Mouse (Mus musculus) kidney, adult 18-20 months (tissue): ENCODE measurements around the gene Gan.

ENCODE experiments used
- DNase-seq: peaks from one replicate; pipeline ENCODE4 v3.0.0; 2021

Gan gene

GRCm38 (mm10) chr8:117159031-117159430 is 1.1 kb downstream of the Gan start:
- DNase-seq = no peak

DNA sequence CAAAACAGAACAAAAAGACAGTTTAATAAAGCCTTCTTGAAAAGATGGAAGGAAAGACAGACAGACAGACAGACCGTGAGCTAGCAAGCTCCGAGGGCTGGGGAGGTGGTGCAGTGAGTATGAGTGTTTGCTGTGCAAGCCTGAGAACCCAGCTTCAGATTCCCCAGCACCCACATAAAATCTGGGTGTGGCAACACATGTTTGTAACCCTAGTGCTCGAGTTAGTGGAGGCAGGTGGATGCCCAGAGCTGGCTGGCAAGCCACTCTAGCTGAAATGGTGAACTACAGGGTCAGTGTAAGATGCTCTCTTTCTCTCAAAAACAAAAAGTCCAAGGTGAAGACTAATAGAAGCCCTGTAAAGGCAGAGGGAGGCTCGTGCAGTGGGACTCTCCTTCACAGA is 7.0 kb downstream of the Gan start:
- DNase-seq = no peak

DNA sequence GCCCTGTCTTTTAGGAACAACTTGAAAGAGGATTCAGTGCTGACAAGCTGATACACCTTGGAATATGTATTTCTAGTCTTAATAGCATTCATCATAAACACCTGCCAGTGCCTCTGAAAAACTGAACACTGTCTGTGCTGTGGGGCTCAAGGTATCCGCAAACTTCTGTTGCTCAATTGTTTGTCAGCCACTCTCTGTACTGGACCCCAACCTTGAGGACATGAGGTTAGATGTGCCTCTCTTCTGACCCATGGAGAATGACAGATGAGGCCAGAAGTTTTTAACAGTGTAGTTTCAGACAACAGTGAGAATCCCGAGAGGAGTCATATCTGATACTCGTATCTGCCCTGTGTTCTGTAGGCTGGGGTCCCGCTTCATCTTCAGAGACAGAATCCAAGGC is 7.6 kb downstream of the Gan start:
- no peak for DNase-seq

- no peak for DNase-seq
Observed at GRCm38 (mm10) chr8:117166515-117166914, 8.6 kb downstream of the Gan start.

DNA sequence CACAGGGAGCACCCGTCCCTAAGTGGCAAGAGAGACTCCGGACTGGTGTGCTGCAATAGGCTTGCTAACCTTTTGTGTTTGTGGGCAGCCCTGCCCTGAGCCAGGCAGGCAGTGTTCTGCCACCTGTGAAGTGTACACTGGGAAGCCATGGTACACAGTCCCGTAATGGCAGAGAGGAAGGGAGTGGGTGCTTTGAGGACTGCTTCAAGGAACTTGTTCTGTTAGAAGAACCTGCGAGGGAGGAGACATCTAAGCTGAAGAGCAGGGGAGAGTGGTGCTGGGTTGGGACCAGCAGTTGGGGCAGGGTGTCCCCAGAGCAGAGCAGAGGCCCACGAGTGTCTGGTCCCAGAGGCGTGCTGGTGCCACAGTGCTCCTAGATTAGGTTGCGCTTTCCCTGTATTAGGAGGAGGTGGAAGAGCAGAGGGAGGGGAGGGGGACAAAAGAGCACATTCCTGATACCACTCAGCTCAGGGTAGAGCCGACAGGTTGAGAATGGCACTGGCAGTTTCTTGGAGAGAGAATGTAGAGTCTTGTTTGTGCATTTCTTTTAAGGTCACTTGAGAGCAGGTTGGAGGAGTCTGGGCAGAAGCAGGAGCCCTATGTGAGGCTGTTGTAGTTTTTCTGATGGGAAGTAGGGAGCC is 9.4 kb downstream of the Gan start:
- no peak for DNase-seq

DNA sequence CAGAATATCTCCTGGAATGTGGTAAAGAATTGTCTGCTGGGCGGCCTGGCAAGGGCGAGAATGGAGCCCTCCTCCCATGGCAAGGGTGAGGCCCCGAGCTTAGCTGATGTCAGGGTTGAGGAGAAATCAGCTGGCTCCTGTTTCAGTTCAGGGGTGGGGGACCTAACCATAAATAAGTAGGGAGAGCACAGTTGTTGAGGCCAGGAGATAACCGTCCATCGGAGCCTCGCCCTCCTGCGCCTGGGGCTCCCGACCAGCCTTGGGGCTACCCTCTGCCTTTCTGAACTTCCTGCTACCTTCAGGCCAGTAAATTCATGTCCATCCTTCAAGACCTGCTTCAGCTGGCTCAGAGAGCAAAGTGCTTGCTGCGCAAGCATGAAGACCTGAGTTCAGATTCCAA is 10.4 kb downstream of the Gan start:
- no peak for DNase-seq

GRCm38 (mm10) chr8:117171826-117172225 is 13.9 kb downstream of the Gan start:
- no peak for DNase-seq

DNA sequence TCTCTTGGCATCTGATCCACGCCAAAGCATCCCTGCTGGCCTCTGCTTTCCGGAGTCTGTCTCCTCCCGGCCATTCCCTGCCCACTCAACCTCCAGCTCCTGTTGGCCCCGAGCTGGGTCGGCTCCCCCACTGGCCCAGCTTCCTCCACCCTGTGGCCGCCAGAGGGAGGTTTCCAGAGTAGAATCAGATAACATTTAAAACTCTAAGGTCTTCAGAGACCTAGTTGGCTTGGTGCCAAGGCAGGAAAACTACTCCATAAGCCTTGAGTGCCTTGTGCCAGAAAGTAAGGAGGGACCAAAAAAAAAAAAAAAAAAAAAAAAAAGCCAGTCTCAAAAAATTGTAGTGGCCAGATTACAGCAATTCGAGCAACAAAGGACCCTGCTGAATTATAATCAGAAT is 15.0 kb downstream of the Gan start:
- peak; percentile 22 for DNase-seq

DNA sequence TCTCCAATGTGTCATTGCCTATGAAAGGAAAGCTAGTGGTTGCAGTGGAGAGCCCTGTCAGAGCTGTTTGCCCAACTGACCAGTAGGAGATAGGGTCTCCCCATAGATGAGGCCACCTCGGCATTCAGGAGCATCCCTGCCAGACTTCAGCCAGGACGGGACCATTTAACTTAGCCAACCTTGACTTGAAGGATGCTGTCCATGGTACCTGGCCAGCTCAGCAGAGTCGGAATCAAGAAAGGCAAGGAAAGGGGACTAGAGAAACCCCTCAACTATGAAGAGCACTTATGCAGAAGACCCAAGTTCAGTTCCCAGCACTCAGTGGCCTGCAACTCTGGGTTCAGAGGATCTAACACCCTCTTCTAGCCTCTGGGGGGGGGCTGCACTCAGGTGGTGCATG is 15.8 kb downstream of the Gan start:
- DNase-seq = no peak

DNA sequence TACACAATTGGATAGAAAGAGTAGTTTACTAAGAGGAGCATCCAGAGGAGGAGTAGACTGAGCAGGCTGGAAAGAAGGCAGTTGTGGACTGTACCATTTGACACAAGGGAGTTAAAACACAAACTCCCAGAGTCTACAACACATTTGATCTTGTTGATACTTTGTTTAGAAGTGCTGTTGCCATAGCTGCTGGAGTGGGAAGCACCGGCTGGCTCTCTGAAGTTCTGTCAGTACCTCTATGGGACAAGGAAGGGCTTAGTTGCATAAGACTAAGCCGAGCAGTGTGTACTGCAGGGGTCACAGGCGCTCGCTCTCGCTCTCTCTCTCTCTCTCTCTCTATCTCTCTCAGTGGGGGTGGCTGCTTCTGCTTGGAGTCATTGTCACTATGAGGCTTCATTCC is 16.6 kb downstream of the Gan start:
- no peak for DNase-seq

DNA sequence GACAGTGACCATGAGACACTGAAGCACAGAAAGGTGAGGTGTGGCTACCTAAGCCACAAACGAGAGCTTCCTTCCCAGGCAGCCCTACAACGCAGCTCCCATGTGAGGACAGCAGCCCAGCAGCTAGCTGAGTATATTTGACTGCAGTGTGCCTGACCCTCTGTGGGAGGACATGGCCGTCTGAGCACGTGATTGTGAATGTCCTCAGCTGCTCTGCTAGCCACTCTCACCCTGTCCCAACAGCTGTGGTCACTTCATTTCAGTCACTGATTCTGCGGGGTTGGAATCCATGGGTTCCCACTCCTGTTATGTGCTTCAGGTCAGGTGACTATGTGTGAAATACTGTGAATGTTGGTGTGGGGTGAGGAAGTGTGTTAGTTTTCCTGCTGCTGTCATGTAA is 18.4 kb downstream of the Gan start:
- DNase-seq = no peak

- DNase-seq = no peak
Observed at GRCm38 (mm10) chr8:117177236-117177635, 19.3 kb downstream of the Gan start.

- no peak for DNase-seq
Observed at GRCm38 (mm10) chr8:117178039-117178438, 20.1 kb downstream of the Gan start.

- no peak for DNase-seq
Observed at GRCm38 (mm10) chr8:117178676-117179075, 20.7 kb downstream of the Gan start.

GRCm38 (mm10) chr8:117182746-117183145 is 24.8 kb downstream of the Gan start:
- no peak for DNase-seq

- no peak for DNase-seq
Observed at GRCm38 (mm10) chr8:117183664-117184377, 25.9 kb downstream of the Gan start.

- no peak for DNase-seq
Observed at GRCm38 (mm10) chr8:117194355-117194754, 36.4 kb downstream of the Gan start.

DNA sequence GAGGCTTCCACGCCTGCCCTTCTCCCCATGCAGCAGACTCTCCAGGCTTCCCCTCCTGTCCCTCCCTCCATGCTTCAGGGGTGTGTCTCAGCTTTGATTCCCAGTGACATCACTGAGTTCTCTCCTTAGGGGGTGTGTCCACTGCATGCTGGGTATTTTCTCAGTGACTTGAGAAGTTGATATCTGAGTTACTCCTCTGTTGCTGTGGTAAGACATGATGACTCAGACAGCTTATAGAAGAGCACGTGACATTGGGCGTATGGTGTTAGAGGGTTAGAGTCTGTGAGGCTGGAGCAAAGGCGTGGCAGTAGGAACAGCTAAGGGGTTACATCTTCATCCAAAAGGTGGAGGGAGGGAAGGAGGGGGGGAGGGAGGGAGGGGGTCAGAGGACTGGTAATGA is 38.7 kb downstream of the Gan start:
- DNase-seq = no peak

DNA sequence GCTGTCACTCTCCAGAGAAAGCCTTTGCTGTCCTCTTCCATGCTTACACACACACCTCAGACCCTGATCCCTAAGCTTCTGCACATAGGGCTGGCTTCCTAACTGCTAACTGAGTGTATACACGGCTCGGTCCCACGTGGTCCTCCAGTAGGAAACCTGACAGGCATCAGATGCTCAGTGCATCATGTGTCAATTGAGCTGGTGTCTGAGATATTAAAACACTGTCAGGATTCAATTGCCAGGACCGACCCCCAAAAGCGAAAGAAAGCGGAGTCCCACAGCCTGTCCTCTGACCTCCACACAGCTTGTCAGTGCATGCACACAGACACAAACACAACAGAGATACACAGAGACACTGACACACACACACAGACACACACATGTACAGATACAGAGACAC is 39.6 kb downstream of the Gan start:
- no peak for DNase-seq

- peak; percentile 51 for DNase-seq
Observed at GRCm38 (mm10) chr8:117198141-117198935, 40.4 kb downstream of the Gan start.

DNA sequence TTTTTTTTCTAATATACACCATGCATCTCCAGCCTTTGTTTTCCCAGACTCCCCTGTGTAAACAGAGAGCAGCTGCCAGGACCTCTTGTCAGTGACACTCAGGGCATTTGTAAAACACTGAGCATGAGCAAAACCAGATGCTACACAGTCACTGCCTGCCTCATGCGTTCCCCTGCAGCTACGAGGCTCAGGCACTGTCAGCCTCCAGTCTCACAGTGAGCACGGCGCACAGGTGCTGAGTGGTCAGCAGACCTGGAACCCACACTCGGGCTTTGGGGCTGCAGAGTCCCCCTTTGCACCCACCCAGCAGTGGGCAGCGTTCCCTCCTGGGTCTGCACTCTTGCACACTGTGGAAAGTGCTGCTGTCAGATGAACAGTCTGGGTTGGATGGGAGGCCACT is 41.7 kb downstream of the Gan start:
- peak; percentile 14 for DNase-seq

DNA sequence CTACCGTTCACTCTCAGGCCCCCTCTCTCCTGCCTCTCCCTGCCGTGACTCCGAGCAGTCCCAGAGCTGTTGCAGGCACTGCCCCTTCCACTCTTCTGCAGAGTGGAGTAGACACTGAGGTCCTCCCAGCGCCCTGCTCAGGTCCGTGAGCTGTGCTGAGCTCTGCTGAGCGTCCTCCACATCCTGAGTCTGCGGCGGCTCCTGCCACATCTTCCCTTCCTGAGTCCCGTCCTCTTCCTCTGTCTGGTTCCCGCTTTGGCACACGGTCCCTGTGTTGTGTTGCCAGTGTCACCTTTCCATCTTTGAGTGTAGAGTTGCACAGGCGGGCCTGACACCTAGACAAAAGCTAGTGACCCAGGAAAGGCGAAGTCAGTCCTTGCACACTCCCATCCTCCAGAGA is 42.4 kb downstream of the Gan start:
- no peak for DNase-seq

DNA sequence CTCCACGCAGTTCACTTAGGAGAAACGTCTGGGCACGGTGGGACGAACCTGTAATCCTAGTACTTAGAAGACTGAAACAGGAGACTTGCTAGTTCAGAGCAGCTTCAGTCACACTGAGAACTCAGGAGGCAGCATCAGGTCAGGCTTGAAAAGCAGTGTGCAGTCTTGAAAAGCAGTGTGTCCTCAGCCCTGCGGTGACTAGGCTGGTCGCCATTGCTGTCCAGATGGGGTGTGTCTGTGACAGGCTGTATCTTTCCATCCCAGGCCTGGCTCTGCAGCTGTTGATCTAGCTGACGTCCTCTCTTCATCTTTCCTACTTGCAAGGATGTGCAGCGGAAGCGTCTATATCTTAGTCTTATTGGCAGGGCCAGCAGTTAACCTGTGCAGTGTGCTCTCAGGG is 42.9 kb downstream of the Gan start:
- no peak for DNase-seq
